Mouse (Mus musculus) hindbrain, embryonic 16.5 days (tissue): ENCODE data around the gene Cryz. TPM values are rescaled to one million over a fixed set of nuclear protein-coding genes. Genes with fewer than 3 reads are reported as not detected.

Source experiments
- ATAC-seq: fragments of 200-750 bp; cut with Nextera tagmentation; 2 replicates; pipeline ENCODE4 v1.8.0; 2017; ENCODE audit warnings: moderate TSS enrichment, moderate library complexity
- H3K27ac ChIP-seq: fragments of 300-500 bp; sonication (generic); 2 replicates; pipeline ENCODE4 v1.5.1; 2014; ENCODE audit warnings: low read depth, mild to moderate bottlenecking, control low read depth, low read length, moderate library complexity
- H3K27me3 ChIP-seq: fragments of 300-500 bp; sonication (generic); replicated peaks from 2 replicates; pipeline ENCODE4 v1.6.1; 2014; ENCODE audit warnings: low read length; ENCODE audit not compliant: control insufficient read depth, insufficient read depth
- H3K36me3 ChIP-seq: fragments of 300-500 bp; sonication (generic); 2 replicates; pipeline ENCODE4 v1.6.1; 2014; ENCODE audit warnings: mild to moderate bottlenecking, low read length, moderate library complexity, mixed read lengths; ENCODE audit not compliant: control insufficient read depth, insufficient read depth
- H3K4me1 ChIP-seq: fragments of 300-500 bp; sonication (generic); 2 replicates; pipeline ENCODE4 v1.6.1; 2014; ENCODE audit warnings: low read depth, low read length; ENCODE audit not compliant: control insufficient read depth, insufficient read depth
- H3K4me2 ChIP-seq: fragments of 300-500 bp; sonication (generic); 2 replicates; pipeline ENCODE4 v1.6.1; 2014; ENCODE audit warnings: mild to moderate bottlenecking, low read length, control low read depth, moderate library complexity
- H3K4me3 ChIP-seq: fragments of 300-500 bp; sonication (generic); 2 replicates; pipeline ENCODE4 v1.5.1; 2014; ENCODE audit warnings: mild to moderate bottlenecking, low read length, control low read depth, moderate library complexity
- H3K9ac ChIP-seq: fragments of 300-500 bp; sonication (generic); 2 replicates; pipeline ENCODE4 v1.6.1; 2014; ENCODE audit warnings: low read depth, mild to moderate bottlenecking, control low read depth, low read length, moderate library complexity
- H3K9me3 ChIP-seq: fragments of 300-500 bp; sonication (generic); 2 replicates; pipeline ENCODE4 v1.6.1; 2014; ENCODE audit warnings: mild to moderate bottlenecking, low read length, moderate library complexity; ENCODE audit not compliant: control insufficient read depth
- WGBS: fragments of 180-500 bp; shearing (Covaris S2); extraction: QIAGEN DNeasy Blood & Tissue Kit; methylation state at CpG from one replicate; pipeline ENCODE4 v1.1.7; 2014; 5-methylcytosine and 5-hydroxymethylcytosine counted together
- polyA plus RNA-seq: library from polyadenylated mRNA; unstranded; fragments of >200 nt; fragmentation: Nextera tagmentation; extraction: Ambion mirVana; gene quantifications from 2 replicates; pipeline ENCODE4 v1.2.1, GENCODE M21; 2015

Gene Cryz
- polyA plus RNA-seq, 1 experiment from 2014 or later: 11.9 TPM

GRCm38 (mm10) chr3:154653454-154653853 is 56.9 kb downstream of the Cryz start:
- no peak overlapping the region for H3K27ac ChIP-seq

GRCm38 (mm10) chr3:154654284-154654683 is 57.8 kb downstream of the Cryz start:
- Histone ChIP-seq H3K36me3 (no peaks in the 10 kb centered on the region), H3K27ac (no peak overlapping the region), H3K4me2 (no peak overlapping the region), H3K9ac (no peak overlapping the region), H3K9me3 (no peaks in the 10 kb centered on the region), H3K27me3 (no peaks in the 10 kb centered on the region), H3K4me1 (peaks cover 6% of the 10 kb centered on the region), H3K4me3 (no peak overlapping the region)
- 54% methylated on average over 6 of the region's 6 CpGs for WGBS
- no peak for ATAC-seq

More at GRCm38 (mm10) chr3:154653454-154653853, 56.9 kb downstream of the Cryz start:
- H3K36me3 ChIP-seq: no peaks in the 10 kb centered on the region
- H3K27me3 ChIP-seq: no peaks in the 10 kb centered on the region
- WGBS: 36% methylated on average over 5 of the region's 5 CpGs
- no peaks in the 10 kb centered on the region for H3K9me3 ChIP-seq
- H3K9ac ChIP-seq: no peak overlapping the region
- peak; percentile 39; the same call in 1 of the 2 replicates for ATAC-seq
- H3K4me1 ChIP-seq: peaks cover 6% of the 10 kb centered on the region
- peak overlapping the region; percentile 14; the same call in 1 of the 2 replicates for H3K4me2 ChIP-seq
- H3K4me3 ChIP-seq: no peak overlapping the region

GRCm38 (mm10) chr3:154654901-154655300 is 58.4 kb downstream of the Cryz start:
- H3K4me3 ChIP-seq: no peak overlapping the region
- H3K9me3 ChIP-seq: no peaks in the 10 kb centered on the region
- no peaks in the 10 kb centered on the region for H3K27me3 ChIP-seq
- H3K36me3 ChIP-seq: no peaks in the 10 kb centered on the region
- H3K4me2 ChIP-seq: no peak overlapping the region
- H3K27ac ChIP-seq: no peak overlapping the region
- H3K4me1 ChIP-seq: peaks cover 6% of the 10 kb centered on the region
- 73% methylated on average over 12 of the region's 12 CpGs for WGBS
- no peak for ATAC-seq
- no peak overlapping the region for H3K9ac ChIP-seq

GRCm38 (mm10) chr3:154655711-154656110 is 59.2 kb downstream of the Cryz start:
- H3K9me3 ChIP-seq: no peaks in the 10 kb centered on the region
- H3K4me2 ChIP-seq: no peak overlapping the region
- H3K4me3 ChIP-seq: no peak overlapping the region
- no peaks in the 10 kb centered on the region for H3K27me3 ChIP-seq
- H3K4me1 ChIP-seq: peaks cover 6% of the 10 kb centered on the region
- ATAC-seq: no peak
- H3K9ac ChIP-seq: no peak overlapping the region
- H3K36me3 ChIP-seq: no peaks in the 10 kb centered on the region
- 87% methylated on average over 5 of the region's 5 CpGs for WGBS
- H3K27ac ChIP-seq: no peak overlapping the region

DNA sequence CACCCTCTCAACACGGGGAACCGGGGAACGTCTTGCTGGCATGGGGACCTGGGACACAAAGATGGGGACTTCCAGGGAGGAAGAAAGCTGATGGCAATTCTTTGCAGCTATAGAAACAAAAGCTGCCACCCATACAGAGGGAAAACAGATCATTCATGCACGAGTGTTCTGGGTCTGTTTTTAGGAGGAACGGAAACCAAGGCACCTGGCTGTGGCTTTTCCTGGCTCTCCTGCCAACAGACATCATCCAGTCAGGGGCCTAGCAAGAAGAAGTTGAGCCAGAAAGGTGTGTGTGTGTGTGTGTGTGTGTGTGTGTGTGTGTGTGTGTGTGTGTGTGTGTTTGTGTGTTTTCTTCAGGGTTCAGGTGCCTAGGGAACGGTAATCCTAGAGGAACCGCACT is 67.0 kb downstream of the Cryz start, which contains the start of gene Erich3:
TSS of gene Erich3 (plus strand) at position 315 of the 400 bp plus-strand sequence.
- H3K4me2 ChIP-seq: peak within 1 kb of the TSS; percentile 71
- H3K9ac ChIP-seq: peak within 1 kb of the TSS; percentile 68
- peak within 1 kb of the TSS; percentile 93 for H3K27ac ChIP-seq
- no peaks in the 10 kb centered on the region for H3K27me3 ChIP-seq
- H3K36me3 ChIP-seq: no peaks in the 10 kb centered on the region
- ATAC-seq: peak; percentile 13; the same call in 1 of the 2 replicates
- H3K9me3 ChIP-seq: no peaks in the 10 kb centered on the region
- H3K4me1 ChIP-seq: peaks cover 17% of the 10 kb centered on the region
- H3K4me3 ChIP-seq: peak within 1 kb of the TSS; percentile 46
- 12% methylated on average over 7 of the region's 7 CpGs for WGBS

DNA sequence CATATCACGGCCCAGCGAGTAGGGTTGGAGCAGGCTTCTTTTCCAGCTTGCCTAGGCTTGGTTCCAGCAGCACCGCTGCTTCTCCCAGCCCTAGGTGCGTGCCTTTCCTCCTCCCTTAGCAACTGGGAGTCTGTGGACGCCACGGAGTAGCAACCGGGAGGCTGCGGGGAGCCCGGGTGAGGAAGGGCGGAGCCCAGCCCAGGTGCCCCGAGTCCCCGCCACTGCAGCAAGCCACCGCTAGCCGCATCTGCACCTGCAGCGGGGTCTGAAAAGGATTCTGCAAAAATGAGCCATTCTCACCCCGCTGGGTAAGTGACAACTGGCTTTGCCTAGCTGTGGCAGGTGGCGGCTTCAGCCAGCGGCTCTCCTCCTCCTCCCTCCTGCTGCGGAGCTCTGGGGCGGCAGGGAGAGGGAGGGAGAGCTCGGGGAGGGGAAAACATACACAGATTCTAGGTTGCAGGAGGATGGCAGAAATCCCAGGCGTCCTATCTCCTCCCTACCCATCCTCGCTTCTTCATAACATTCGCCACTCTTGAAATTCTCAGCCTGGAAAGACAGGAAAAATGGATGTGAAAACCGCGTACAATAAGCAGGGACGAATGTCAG is 67.6 kb downstream of the Cryz start:
- no peaks in the 10 kb centered on the region for H3K9me3 ChIP-seq
- H3K4me2 ChIP-seq: peak overlapping the region; percentile 71
- peak overlapping the region; percentile 46 for H3K4me3 ChIP-seq
- ATAC-seq: peak; percentile 93
- H3K4me1 ChIP-seq: peaks cover 17% of the 10 kb centered on the region
- peak overlapping the region; percentile 93 for H3K27ac ChIP-seq
- no peaks in the 10 kb centered on the region for H3K36me3 ChIP-seq
- 1% methylated on average over 24 of the region's 27 CpGs for WGBS
- H3K27me3 ChIP-seq: no peaks in the 10 kb centered on the region
- peak overlapping the region; percentile 68 for H3K9ac ChIP-seq

GRCm38 (mm10) chr3:154664636-154665035 is 68.1 kb downstream of the Cryz start:
- peak overlapping the region; percentile 46 for H3K4me3 ChIP-seq
- H3K9me3 ChIP-seq: no peaks in the 10 kb centered on the region
- peak overlapping the region; percentile 93 for H3K27ac ChIP-seq
- no peaks in the 10 kb centered on the region for H3K36me3 ChIP-seq
- WGBS: 37% methylated on average over 4 of the region's 4 CpGs
- H3K27me3 ChIP-seq: no peaks in the 10 kb centered on the region
- H3K9ac ChIP-seq: peak overlapping the region; percentile 68
- peaks cover 17% of the 10 kb centered on the region for H3K4me1 ChIP-seq
- peak overlapping the region; percentile 71 for H3K4me2 ChIP-seq
- peak; percentile 13; the same call in 1 of the 2 replicates for ATAC-seq

DNA sequence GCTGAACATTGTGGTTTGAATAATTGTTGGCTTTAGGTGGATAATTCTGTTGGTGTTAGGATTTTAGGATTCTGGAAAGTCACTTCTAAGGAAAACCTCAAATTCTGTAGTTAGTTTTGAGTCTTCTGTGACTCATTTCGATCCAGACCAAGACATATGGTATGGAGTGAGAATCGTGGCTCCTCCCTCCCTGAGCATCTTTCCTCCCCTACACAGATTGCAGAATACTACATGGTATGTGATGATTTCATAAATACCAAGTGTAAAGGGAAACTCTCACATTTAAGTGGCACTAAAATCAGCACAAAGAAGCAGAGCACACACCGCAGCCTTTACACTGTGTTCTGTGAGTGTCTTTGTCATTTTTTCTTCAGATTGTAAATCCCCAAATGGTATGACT is 72.0 kb downstream of the Cryz start:
- 90% methylated on average over 3 of the region's 3 CpGs for WGBS
- Histone ChIP-seq H3K27me3 (no peaks in the 10 kb centered on the region), H3K4me1 (peaks cover 11% of the 10 kb centered on the region), H3K4me3 (no peak overlapping the region), H3K27ac (no peak overlapping the region), H3K4me2 (no peak overlapping the region), H3K9ac (no peak overlapping the region), H3K9me3 (no peaks in the 10 kb centered on the region), H3K36me3 (no peaks in the 10 kb centered on the region)
- ATAC-seq: no peak

- ATAC-seq: no peak
- 91% methylated on average over 6 of the region's 6 CpGs for WGBS
- Histone ChIP-seq H3K4me1 (no peaks in the 10 kb centered on the region), H3K9me3 (no peaks in the 10 kb centered on the region), H3K36me3 (no peaks in the 10 kb centered on the region), H3K4me2 (no peak overlapping the region), H3K9ac (no peak overlapping the region), H3K27me3 (no peaks in the 10 kb centered on the region), H3K4me3 (no peak overlapping the region), H3K27ac (no peak overlapping the region)
Observed at GRCm38 (mm10) chr3:154670584-154670983, 74.1 kb downstream of the Cryz start.
